Mouse (Mus musculus): ENCODE data around the gene Fbxo34. TPM values are rescaled to one million over a fixed set of nuclear protein-coding genes. Genes with fewer than 3 reads are reported as not detected.
A peak's percentile ranks its signal among the peaks of the same experiment; 100 is the strongest.
"Not testable (repeated sequence)": the region's sequence is repeated elsewhere in the genome, so short reads cannot be mapped to it uniquely, and the experiment has no call there.

Fbxo34 gene
- 37.6 and 38.7 TPM in 2 replicates for polyA plus RNA-seq (2014; fragmentation: Nextera tagmentation; extraction: Ambion mirVana)

- not testable (repeated sequence) for ATAC-seq (ENCODE audit: low read depth); H3K4me2 ChIP-seq (ENCODE audit: low read depth, low read length); H3K36me3 ChIP-seq (ENCODE audit: control insufficient read depth, insufficient read depth, low read length); H3K27ac ChIP-seq (ENCODE audit: low read depth, low read length); H3K27me3 ChIP-seq (ENCODE audit: control insufficient read depth, insufficient read depth, low read length); H3K4me1 ChIP-seq (ENCODE audit: control insufficient read depth, insufficient read depth, low read length); H3K4me3 ChIP-seq (ENCODE audit: low read depth, low read length); H3K9ac ChIP-seq (replicated peaks; ENCODE audit: low read depth, low read length); H3K9me3 ChIP-seq (ENCODE audit: control insufficient read depth, low read length)
- 82% methylated on average over 2 of the region's 5 CpGs for WGBS
These were observed at the start of gene Fbxo34 for GRCm38 (mm10) chr14:47450121-47450520. TSS of gene Fbxo34 (plus strand) at chr14:47450421.

- no peak overlapping the region for H3K9ac ChIP-seq (replicated peaks; ENCODE audit: low read depth, low read length)
- no peak for ATAC-seq (ENCODE audit: low read depth)
These were observed 47.5 kb upstream of the Fbxo34 start for GRCm38 (mm10) chr14:47402735-47403134.

GRCm38 (mm10) chr14:47406000-47406399 is 44.2 kb upstream of the Fbxo34 start:
- no peaks in the 10 kb centered on the region for H3K27me3 ChIP-seq (ENCODE audit: control insufficient read depth, insufficient read depth, low read length)
- H3K4me3 ChIP-seq (ENCODE audit: low read depth, low read length): no peak overlapping the region
- WGBS: 90% methylated on average over 9 of the region's 9 CpGs
- H3K36me3 ChIP-seq (ENCODE audit: control insufficient read depth, insufficient read depth, low read length): no peaks in the 10 kb centered on the region
- H3K9ac ChIP-seq (replicated peaks; ENCODE audit: low read depth, low read length): no peak overlapping the region
- no peak for ATAC-seq (ENCODE audit: low read depth)
- no peaks in the 10 kb centered on the region for H3K9me3 ChIP-seq (ENCODE audit: control insufficient read depth, low read length)
- no peak overlapping the region for H3K4me2 ChIP-seq (ENCODE audit: low read depth, low read length)
- H3K27ac ChIP-seq (ENCODE audit: low read depth, low read length): no peak overlapping the region
- no peaks in the 10 kb centered on the region for H3K4me1 ChIP-seq (ENCODE audit: control insufficient read depth, insufficient read depth, low read length)

More at GRCm38 (mm10) chr14:47402735-47403134, 47.5 kb upstream of the Fbxo34 start:
- Histone ChIP-seq H3K27me3 (ENCODE audit: control insufficient read depth, insufficient read depth, low read length) (no peaks in the 10 kb centered on the region), H3K4me3 (ENCODE audit: low read depth, low read length) (no peak overlapping the region), H3K4me2 (ENCODE audit: low read depth, low read length) (no peak overlapping the region), H3K27ac (ENCODE audit: low read depth, low read length) (no peak overlapping the region), H3K4me1 (ENCODE audit: control insufficient read depth, insufficient read depth, low read length) (no peaks in the 10 kb centered on the region), H3K9me3 (ENCODE audit: control insufficient read depth, low read length) (no peaks in the 10 kb centered on the region), H3K36me3 (ENCODE audit: control insufficient read depth, insufficient read depth, low read length) (no peaks in the 10 kb centered on the region)
- WGBS: 94% methylated on average over 8 of the region's 8 CpGs

GRCm38 (mm10) chr14:47417346-47417745 is 32.9 kb upstream of the Fbxo34 start:
- H3K9me3 ChIP-seq (ENCODE audit: control insufficient read depth, low read length): no peaks in the 10 kb centered on the region
- no peaks in the 10 kb centered on the region for H3K36me3 ChIP-seq (ENCODE audit: control insufficient read depth, insufficient read depth, low read length)
- peaks cover 4% of the 10 kb centered on the region; the same call in 1 of the 2 replicates for H3K4me1 ChIP-seq (ENCODE audit: control insufficient read depth, insufficient read depth, low read length)
- peak overlapping the region; percentile 40 for H3K4me3 ChIP-seq (ENCODE audit: low read depth, low read length)
- ATAC-seq (ENCODE audit: low read depth): no peak
- H3K4me2 ChIP-seq (ENCODE audit: low read depth, low read length): peak overlapping the region; percentile 62
- WGBS: 33% methylated on average over 3 of the region's 3 CpGs
- H3K27me3 ChIP-seq (ENCODE audit: control insufficient read depth, insufficient read depth, low read length): no peaks in the 10 kb centered on the region
- no peak overlapping the region for H3K9ac ChIP-seq (replicated peaks; ENCODE audit: low read depth, low read length)
- H3K27ac ChIP-seq (ENCODE audit: low read depth, low read length): no peak overlapping the region

GRCm38 (mm10) chr14:47417775-47418665 is 32.2 kb upstream of the Fbxo34 start, which contains the start of gene Dlgap5:
TSS of gene Dlgap5 (minus strand) at chr14:47418407.
- Histone ChIP-seq H3K36me3 (ENCODE audit: control insufficient read depth, insufficient read depth, low read length) (no peaks in the 10 kb centered on the region), H3K4me1 (ENCODE audit: control insufficient read depth, insufficient read depth, low read length) (peaks cover 4% of the 10 kb centered on the region; the same call in 1 of the 2 replicates), H3K27ac (ENCODE audit: low read depth, low read length) (no peak within 1 kb of the TSS), H3K27me3 (ENCODE audit: control insufficient read depth, insufficient read depth, low read length) (no peaks in the 10 kb centered on the region), H3K9ac (replicated peaks; ENCODE audit: low read depth, low read length) (no peak within 1 kb of the TSS), H3K4me3 (ENCODE audit: low read depth, low read length) (peak within 1 kb of the TSS; percentile 40), H3K4me2 (ENCODE audit: low read depth, low read length) (peak within 1 kb of the TSS; percentile 62), H3K9me3 (ENCODE audit: control insufficient read depth, low read length) (no peaks in the 10 kb centered on the region)
- peak; percentile 99 for ATAC-seq (ENCODE audit: low read depth)
- 2% methylated on average over 36 of the region's 36 CpGs for WGBS

- Histone ChIP-seq H3K4me2 (ENCODE audit: low read depth, low read length) (peak overlapping the region; percentile 62; the same call in 1 of the 2 replicates), H3K4me1 (ENCODE audit: control insufficient read depth, insufficient read depth, low read length) (peaks cover 4% of the 10 kb centered on the region; the same call in 1 of the 2 replicates), H3K9me3 (ENCODE audit: control insufficient read depth, low read length) (no peaks in the 10 kb centered on the region), H3K27ac (ENCODE audit: low read depth, low read length) (no peak overlapping the region), H3K4me3 (ENCODE audit: low read depth, low read length) (peak overlapping the region; percentile 40), H3K36me3 (ENCODE audit: control insufficient read depth, insufficient read depth, low read length) (no peaks in the 10 kb centered on the region), H3K27me3 (ENCODE audit: control insufficient read depth, insufficient read depth, low read length) (no peaks in the 10 kb centered on the region), H3K9ac (replicated peaks; ENCODE audit: low read depth, low read length) (no peak overlapping the region)
- ATAC-seq (ENCODE audit: low read depth): no peak; the same call in 1 of the 2 replicates
- 53% methylated on average over 5 of the region's 5 CpGs for WGBS
These were observed 31.6 kb upstream of the Fbxo34 start for GRCm38 (mm10) chr14:47418666-47418991.

GRCm38 (mm10) chr14:47419034-47419625 is 31.1 kb upstream of the Fbxo34 start:
- no peak overlapping the region for H3K27ac ChIP-seq (ENCODE audit: low read depth, low read length)
- H3K4me2 ChIP-seq (ENCODE audit: low read depth, low read length): no peak overlapping the region
- no peak overlapping the region for H3K9ac ChIP-seq (replicated peaks; ENCODE audit: low read depth, low read length)
- no peaks in the 10 kb centered on the region for H3K9me3 ChIP-seq (ENCODE audit: control insufficient read depth, low read length)
- ATAC-seq (ENCODE audit: low read depth): no peak
- H3K36me3 ChIP-seq (ENCODE audit: control insufficient read depth, insufficient read depth, low read length): no peaks in the 10 kb centered on the region
- H3K27me3 ChIP-seq (ENCODE audit: control insufficient read depth, insufficient read depth, low read length): no peaks in the 10 kb centered on the region
- H3K4me1 ChIP-seq (ENCODE audit: control insufficient read depth, insufficient read depth, low read length): peaks cover 4% of the 10 kb centered on the region; the same call in 1 of the 2 replicates
- 83% methylated on average over 9 of the region's 9 CpGs for whole genome bisulfite sequencing
- H3K4me3 ChIP-seq (ENCODE audit: low read depth, low read length): no peak overlapping the region

- WGBS: 94% methylated on average over 24 of the region's 24 CpGs
- Histone ChIP-seq H3K4me3 (ENCODE audit: low read depth, low read length) (no peak overlapping the region), H3K4me1 (ENCODE audit: control insufficient read depth, insufficient read depth, low read length) (peaks cover 4% of the 10 kb centered on the region; the same call in 1 of the 2 replicates), H3K4me2 (ENCODE audit: low read depth, low read length) (no peak overlapping the region), H3K9me3 (ENCODE audit: control insufficient read depth, low read length) (no peaks in the 10 kb centered on the region), H3K27me3 (ENCODE audit: control insufficient read depth, insufficient read depth, low read length) (no peaks in the 10 kb centered on the region), H3K27ac (ENCODE audit: low read depth, low read length) (no peak overlapping the region), H3K36me3 (ENCODE audit: control insufficient read depth, insufficient read depth, low read length) (no peaks in the 10 kb centered on the region), H3K9ac (replicated peaks; ENCODE audit: low read depth, low read length) (no peak overlapping the region)
- ATAC-seq (ENCODE audit: low read depth): no peak
These were observed 30.4 kb upstream of the Fbxo34 start for GRCm38 (mm10) chr14:47419723-47420276.

GRCm38 (mm10) chr14:47421606-47422005 is 28.6 kb upstream of the Fbxo34 start:
- no peak overlapping the region for H3K9ac ChIP-seq (replicated peaks; ENCODE audit: low read depth, low read length)
- H3K27me3 ChIP-seq (ENCODE audit: control insufficient read depth, insufficient read depth, low read length): no peaks in the 10 kb centered on the region
- no peak overlapping the region for H3K4me3 ChIP-seq (ENCODE audit: low read depth, low read length)
- WGBS: 48% methylated on average over 2 of the region's 2 CpGs
- H3K27ac ChIP-seq (ENCODE audit: low read depth, low read length): no peak overlapping the region
- H3K9me3 ChIP-seq (ENCODE audit: control insufficient read depth, low read length): no peaks in the 10 kb centered on the region
- no peak for ATAC-seq (ENCODE audit: low read depth)
- peaks cover 4% of the 10 kb centered on the region; the same call in 1 of the 2 replicates for H3K4me1 ChIP-seq (ENCODE audit: control insufficient read depth, insufficient read depth, low read length)
- no peak overlapping the region for H3K4me2 ChIP-seq (ENCODE audit: low read depth, low read length)
- H3K36me3 ChIP-seq (ENCODE audit: control insufficient read depth, insufficient read depth, low read length): no peaks in the 10 kb centered on the region
